Mouse (Mus musculus) testis, adult 2 months (tissue): Measurements from ENCODE around the gene Sall2.

ENCODE experiments used
- CTCF ChIP-seq: fragments of 200-500 bp; IDR thresholded peaks from 2 replicates; pipeline ENCODE4 v1.5.1; 2012; ENCODE audit warnings: low read depth, mild to moderate bottlenecking, inconsistent platforms, low read length, moderate library complexity; ENCODE audit not compliant: control insufficient read depth, insufficient read depth, insufficient replicate concordance
- POLR2A ChIP-seq: fragments of 200-500 bp; IDR thresholded peaks from 2 replicates; pipeline ENCODE4 v1.6.1; 2012; ENCODE audit warnings: low read depth, mild to moderate bottlenecking, inconsistent platforms, low read length, moderate library complexity; ENCODE audit not compliant: control insufficient read depth

GRCm38 (mm10) chr14:52278932-52279746 lies 49.4 kb downstream of the Sall2 start, which contains the start of the genes Tox4 and Rab2b:
- TF ChIP-seq CTCF (peak; percentile 99), POLR2A (peak; percentile 95)
